Mouse (Mus musculus) lung, embryonic 14.5 days (tissue): ENCODE data around the gene Ryr2. TPM values are rescaled to one million over a fixed set of nuclear protein-coding genes. Genes with fewer than 3 reads are reported as not detected.
A peak's percentile ranks its signal among the peaks of the same experiment; 100 is the strongest.

Source experiments
- ATAC-seq: fragments of 200-750 bp; cut with Nextera tagmentation; 2 replicates; pipeline ENCODE4 v1.8.0; 2017; ENCODE audit warnings: mild to moderate bottlenecking, moderate TSS enrichment, moderate library complexity; ENCODE audit not compliant: insufficient read depth
- DNase-seq: peaks from one replicate; pipeline ENCODE4 v3.0.0-alpha.2; 2015
- H3K27ac ChIP-seq: fragments of 300-500 bp; sonication (generic); 2 replicates; pipeline ENCODE4 v1.5.1; 2014; ENCODE audit warnings: low read depth, mild to moderate bottlenecking, moderate library complexity
- H3K27me3 ChIP-seq: fragments of 300-500 bp; sonication (generic); 2 replicates; pipeline ENCODE4 v1.6.1; 2014; ENCODE audit warnings: low read length, control low read depth; ENCODE audit not compliant: insufficient read depth
- H3K36me3 ChIP-seq: fragments of 300-500 bp; sonication (generic); 2 replicates; pipeline ENCODE4 v1.6.1; 2014; ENCODE audit warnings: control low read depth; ENCODE audit not compliant: insufficient read depth
- H3K4me1 ChIP-seq: fragments of 300-500 bp; sonication (generic); 2 replicates; pipeline ENCODE4 v1.6.1; 2014; ENCODE audit warnings: antibody characterized with exemption, control low read depth; ENCODE audit not compliant: insufficient read depth
- H3K4me2 ChIP-seq: fragments of 300-500 bp; sonication (generic); 2 replicates; pipeline ENCODE4 v1.6.1; 2014; ENCODE audit warnings: mild to moderate bottlenecking
- H3K4me3 ChIP-seq: fragments of 300-500 bp; sonication (generic); 2 replicates; pipeline ENCODE4 v1.5.1; 2014; ENCODE audit warnings: low read depth, low read length
- H3K9ac ChIP-seq: fragments of 300-500 bp; sonication (generic); 2 replicates; pipeline ENCODE4 v1.6.1; 2014
- H3K9me3 ChIP-seq: fragments of 300-500 bp; sonication (generic); 2 replicates; pipeline ENCODE4 v1.6.1; 2016; ENCODE audit warnings: low read depth, low read length, control low read depth
- CTCF ChIP-seq: IDR thresholded peaks from 2 replicates; pipeline ENCODE4 v1.5.1; 2016; ENCODE audit warnings: antibody characterized with exemption, low read depth
- WGBS: fragments of 180-500 bp; shearing (Covaris S2); extraction: QIAGEN DNeasy Blood & Tissue Kit; methylation state at CpG from one replicate; pipeline ENCODE4 v1.1.7; 2014; 5-methylcytosine and 5-hydroxymethylcytosine counted together
- polyA plus RNA-seq: library from polyadenylated mRNA; unstranded; fragments of >200 nt; fragmentation: Nextera tagmentation; extraction: Ambion mirVana; gene quantifications from 2 replicates; pipeline ENCODE4 v1.2.1, GENCODE M21; 2014

Ryr2 gene
- polyA plus RNA-seq, 1 experiment from 2014 or later = 2.3 TPM

DNA sequence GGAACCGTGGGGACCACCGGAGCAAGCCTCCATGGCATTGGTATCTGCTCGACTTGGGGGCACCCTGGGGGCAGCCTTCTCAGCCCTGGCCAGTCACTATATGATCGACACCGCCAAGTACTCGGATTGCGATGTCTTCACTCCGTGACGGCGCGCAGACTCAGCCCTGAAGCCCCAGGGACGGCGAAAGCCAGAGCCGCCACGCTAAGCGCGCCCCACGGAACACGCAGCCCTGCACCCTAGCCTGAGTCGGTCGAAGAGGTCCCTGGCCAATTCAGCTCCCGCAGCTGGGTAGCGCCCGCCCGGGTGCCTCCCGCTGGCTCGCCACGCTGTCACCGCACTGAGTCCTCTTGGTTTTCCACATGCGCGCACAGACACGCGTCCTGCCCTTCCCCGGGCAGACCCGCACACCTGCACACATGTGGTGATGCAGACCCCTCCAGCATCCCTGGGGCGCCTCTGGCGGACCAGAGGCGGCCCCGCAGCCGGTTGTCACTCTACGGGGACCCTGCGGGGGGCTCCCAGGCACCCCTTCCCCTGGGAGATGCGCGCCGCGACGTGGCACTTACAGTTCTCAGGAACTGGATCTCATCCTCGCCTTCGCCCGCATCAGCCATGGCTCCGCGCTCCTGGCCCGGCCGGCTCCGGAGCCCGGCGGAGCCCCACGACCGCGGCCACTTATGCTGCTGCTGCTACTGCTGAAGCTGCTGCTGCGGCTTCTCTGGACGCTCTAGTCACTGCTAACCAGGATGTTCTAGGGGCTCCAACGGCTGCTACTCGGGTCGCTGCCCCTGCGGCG, 716 bp downstream of the Ryr2 start:
- WGBS = under 1% methylated on average over 66 of the region's 67 CpGs
- Histone ChIP-seq H3K4me2 (peak overlapping the region; percentile 95), H3K9ac (peak overlapping the region; percentile 61), H3K4me1 (no peaks in the 10 kb centered on the region), H3K27me3 (peaks cover 31% of the 10 kb centered on the region), H3K9me3 (no peaks in the 10 kb centered on the region), H3K36me3 (no peaks in the 10 kb centered on the region), H3K27ac (peak overlapping the region; percentile 36; the same call in 1 of the 2 replicates), H3K4me3 (peak overlapping the region; percentile 66)
- DNase-seq = peak; percentile 50
- peak; percentile 29 for TF ChIP-seq CTCF
- ATAC-seq = peak; percentile 74

DNA sequence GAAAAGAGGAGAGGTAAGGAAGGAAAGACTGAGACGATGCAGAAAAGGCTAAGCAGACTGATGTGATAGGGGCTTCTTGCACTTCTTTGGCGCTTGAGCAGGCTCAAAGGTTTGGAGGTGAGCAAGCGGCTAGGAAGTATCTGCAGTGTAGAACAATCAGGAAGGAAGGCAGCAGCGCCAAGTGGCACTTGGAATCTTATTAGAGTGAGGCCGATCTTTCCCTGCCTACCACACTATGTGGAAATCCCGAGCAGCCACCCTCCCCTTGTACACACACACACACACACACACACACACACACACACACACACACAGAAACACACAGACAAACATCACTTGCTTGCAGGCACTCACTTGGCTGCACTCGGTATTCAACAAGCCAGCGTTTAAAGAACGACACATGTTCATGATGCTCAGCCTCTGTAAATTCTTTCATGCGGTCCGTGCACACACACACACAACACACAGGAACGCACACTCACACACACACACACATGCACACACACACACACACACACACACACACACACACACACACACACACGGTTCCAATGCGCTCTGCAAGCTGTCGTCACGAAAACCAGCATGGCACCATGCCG, 1.4 kb downstream of the Ryr2 start:
- 4% methylated on average over 17 of the region's 17 CpGs for WGBS
- peak overlapping the region; percentile 66 for H3K4me3 ChIP-seq
- TF ChIP-seq CTCF = no peak
- no peak overlapping the region for H3K27ac ChIP-seq
- H3K36me3 ChIP-seq = no peaks in the 10 kb centered on the region
- no peaks in the 10 kb centered on the region for H3K9me3 ChIP-seq
- peak overlapping the region; percentile 95 for H3K4me2 ChIP-seq
- peak overlapping the region; percentile 61; the same call in 1 of the 2 replicates for H3K9ac ChIP-seq
- H3K27me3 ChIP-seq = peaks cover 31% of the 10 kb centered on the region
- DNase-seq (peak; percentile 23), ATAC-seq (no peak)
- H3K4me1 ChIP-seq = no peaks in the 10 kb centered on the region

DNA sequence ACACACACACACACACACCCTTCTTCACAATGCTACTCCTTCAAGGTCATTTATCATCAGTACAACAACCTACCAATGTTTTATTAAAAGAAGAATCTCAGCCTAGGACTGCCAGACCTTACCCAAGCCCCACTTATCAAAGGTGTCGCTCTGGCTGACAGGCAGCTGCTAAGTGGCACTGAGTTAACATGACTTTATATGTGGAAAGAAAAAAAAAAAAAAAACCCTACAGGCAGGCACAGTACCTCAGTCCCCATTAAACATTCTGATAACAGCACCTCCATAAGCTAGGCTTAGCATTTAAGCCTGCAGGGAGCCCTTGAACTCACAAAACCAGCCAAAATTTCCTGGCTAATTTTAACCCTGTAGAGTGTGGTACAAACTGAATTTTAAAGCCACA, 2.4 kb downstream of the Ryr2 start:
- Histone ChIP-seq H3K9ac (no peak overlapping the region), H3K4me1 (no peaks in the 10 kb centered on the region), H3K27me3 (peaks cover 31% of the 10 kb centered on the region), H3K4me3 (peak overlapping the region; percentile 66; the same call in 1 of the 2 replicates), H3K9me3 (no peaks in the 10 kb centered on the region), H3K27ac (no peak overlapping the region), H3K4me2 (peak overlapping the region; percentile 95; the same call in 1 of the 2 replicates), H3K36me3 (no peaks in the 10 kb centered on the region)
- DNase-seq = no peak
- 23% methylated on average over 1 of the region's 1 CpGs for whole genome bisulfite sequencing
- no peak for ATAC-seq
- TF ChIP-seq CTCF = no peak

- 56% methylated on average over 3 of the region's 3 CpGs for WGBS
- Histone ChIP-seq H3K36me3 (no peaks in the 10 kb centered on the region), H3K27ac (no peak overlapping the region), H3K27me3 (peaks cover 31% of the 10 kb centered on the region), H3K4me2 (no peak overlapping the region), H3K4me3 (no peak overlapping the region), H3K4me1 (no peaks in the 10 kb centered on the region), H3K9me3 (no peaks in the 10 kb centered on the region), H3K9ac (no peak overlapping the region)
- no peak for ATAC-seq
- no peak for TF ChIP-seq CTCF
- DNase-seq = no peak
Observed at GRCm38 (mm10) chr13:12103017-12103416, 3.7 kb downstream of the Ryr2 start.

- H3K27me3 ChIP-seq = 0 out of 2 replicates have a peak, but pooled peaks cover 3% of the 10 kb centered on the region
- no peak overlapping the region for H3K9ac ChIP-seq
- no peak for ATAC-seq
- H3K4me3 ChIP-seq = no peak overlapping the region
- H3K9me3 ChIP-seq = no peaks in the 10 kb centered on the region
- H3K4me1 ChIP-seq = no peaks in the 10 kb centered on the region
- WGBS = 66% methylated on average over 3 of the region's 3 CpGs
- no peak overlapping the region for H3K4me2 ChIP-seq
- TF ChIP-seq CTCF = no peak
- no peak overlapping the region for H3K27ac ChIP-seq
- no peak for DNase-seq
- H3K36me3 ChIP-seq = no peaks in the 10 kb centered on the region
Observed at GRCm38 (mm10) chr13:12099446-12099845, 7.3 kb downstream of the Ryr2 start.

DNA sequence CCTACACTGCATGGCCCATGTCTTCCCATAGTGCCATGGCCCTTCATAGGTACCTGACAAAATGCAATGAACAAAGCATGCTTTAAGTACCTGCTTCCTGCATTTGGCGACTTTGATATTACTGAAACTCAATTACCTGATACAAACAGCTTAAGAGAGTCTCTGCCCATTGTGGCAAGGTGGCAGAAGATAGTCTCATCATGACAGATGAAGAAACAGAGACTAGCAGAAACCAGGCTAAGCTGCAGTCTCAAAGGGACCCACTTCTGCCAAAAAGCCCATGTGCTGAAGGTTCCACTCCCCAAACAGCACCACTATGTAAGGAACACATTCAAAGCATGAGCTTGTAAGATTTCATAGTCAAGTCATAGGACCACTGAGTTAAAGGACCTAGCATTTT, 7.8 kb downstream of the Ryr2 start:
- ATAC-seq = no peak

GRCm38 (mm10) chr13:12096382-12096932, 10.3 kb downstream of the Ryr2 start:
- H3K27ac ChIP-seq = no peak overlapping the region
- 79% methylated on average over 3 of the region's 3 CpGs for WGBS
- H3K9me3 ChIP-seq = no peaks in the 10 kb centered on the region
- H3K36me3 ChIP-seq = no peaks in the 10 kb centered on the region
- no peak for DNase-seq
- H3K4me3 ChIP-seq = no peak overlapping the region
- no peak for TF ChIP-seq CTCF
- no peaks in the 10 kb centered on the region for H3K27me3 ChIP-seq
- no peak for ATAC-seq
- H3K4me1 ChIP-seq = no peaks in the 10 kb centered on the region
- no peak overlapping the region for H3K4me2 ChIP-seq
- no peak overlapping the region for H3K9ac ChIP-seq

More for the DNA sequence above, 7.8 kb downstream of the Ryr2 start:
- Histone ChIP-seq H3K4me1 (no peaks in the 10 kb centered on the region), H3K4me3 (no peak overlapping the region), H3K27ac (no peak overlapping the region), H3K9ac (no peak overlapping the region), H3K36me3 (no peaks in the 10 kb centered on the region), H3K9me3 (no peaks in the 10 kb centered on the region), H3K4me2 (no peak overlapping the region), H3K27me3 (no peaks in the 10 kb centered on the region)
- no peak for DNase-seq
- no peak for TF ChIP-seq CTCF
- 82% methylated on average over 1 of the region's 1 CpGs for WGBS
